Mouse (Mus musculus): ENCODE results near the gene Hmga2.

The Hmga2 gene

DNA sequence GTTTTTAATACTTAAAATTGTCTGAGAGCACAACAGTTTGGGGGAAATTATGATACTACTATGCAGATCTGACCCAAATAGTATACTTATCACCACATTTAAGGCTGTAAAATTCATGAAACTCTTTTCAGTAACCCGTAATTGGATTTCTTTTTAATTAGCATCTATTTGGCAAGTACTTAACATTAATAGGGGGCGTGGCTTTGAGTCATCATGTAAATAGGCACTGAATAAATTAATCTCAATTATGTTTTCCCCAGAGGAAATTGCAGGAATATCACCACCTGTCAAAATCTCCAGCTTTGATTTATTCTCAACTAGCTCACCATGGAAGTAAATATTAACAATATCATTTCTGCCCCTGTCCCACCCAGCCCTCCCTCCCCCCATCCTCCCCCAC is 3.7 kb downstream of the Hmga2 start:
- DNase-seq = no peak

DNA sequence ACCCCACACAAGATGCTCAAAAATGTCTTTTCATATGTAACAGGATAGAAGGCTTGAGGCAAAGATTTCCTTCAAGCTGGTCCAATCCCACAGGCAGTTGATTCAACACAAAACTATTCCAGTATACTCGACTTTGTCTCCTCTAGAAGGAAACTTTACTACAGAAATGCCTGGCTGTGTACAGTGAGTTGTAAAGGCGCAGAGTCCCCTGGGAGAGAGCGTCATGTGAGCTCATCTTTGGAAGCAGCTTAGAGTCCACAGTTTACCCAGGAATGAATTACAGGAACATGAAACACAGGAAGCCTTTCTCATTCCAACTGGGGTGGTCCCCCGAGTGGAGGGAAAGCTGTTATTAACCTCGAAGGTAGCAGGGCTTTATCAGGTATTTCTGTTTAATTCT is 11.1 kb downstream of the Hmga2 start:
- no peak for DNase-seq

DNA sequence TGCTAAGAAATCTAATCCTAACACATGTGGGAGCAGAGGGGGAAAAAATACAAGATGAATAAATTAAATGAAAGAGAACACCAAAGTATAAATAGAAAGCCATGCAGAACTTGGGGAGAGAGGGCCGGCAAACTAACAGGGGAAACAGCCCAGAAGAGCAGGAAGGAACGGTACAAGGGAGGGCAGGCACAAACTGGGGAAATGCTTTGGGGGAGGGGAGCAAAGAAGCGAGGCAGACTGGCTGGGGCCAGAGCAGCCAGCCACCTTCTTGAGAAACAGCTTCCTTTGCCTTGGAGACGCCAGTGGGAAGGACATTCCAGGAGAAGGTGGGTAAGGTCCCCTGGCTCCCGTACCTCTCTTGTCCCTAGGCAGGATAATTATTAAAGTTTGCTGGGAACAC is 14.5 kb downstream of the Hmga2 start:
- DNase-seq = no peak

- no peak for DNase-seq
These were observed 15.0 kb downstream of the Hmga2 start for GRCm38 (mm10) chr10:120461301-120461700.

DNA sequence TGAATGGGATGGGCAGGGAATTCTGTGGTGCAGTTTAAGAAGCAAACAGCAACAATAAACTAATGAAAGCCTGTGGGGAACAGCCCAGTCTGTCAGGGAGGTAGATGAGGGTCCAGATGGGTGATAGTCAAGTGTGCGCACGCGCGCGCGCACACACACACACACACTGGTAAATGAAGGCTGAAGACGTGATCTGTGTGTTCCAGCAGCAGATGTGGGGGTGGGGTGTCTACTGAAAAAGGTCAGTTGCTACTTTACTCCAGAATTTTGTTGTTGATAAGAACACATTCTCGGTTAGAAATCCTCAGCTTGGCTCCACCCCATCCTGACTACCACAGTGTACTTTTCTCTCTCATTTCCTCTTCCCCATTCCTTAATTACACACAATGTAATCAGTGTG is 17.4 kb downstream of the Hmga2 start:
- DNase-seq = no peak

- DNase-seq = no peak
These were observed 26.5 kb downstream of the Hmga2 start for GRCm38 (mm10) chr10:120449661-120450284.

GRCm38 (mm10) chr10:120446799-120447198 is 29.5 kb downstream of the Hmga2 start:
- DNase-seq = no peak

DNA sequence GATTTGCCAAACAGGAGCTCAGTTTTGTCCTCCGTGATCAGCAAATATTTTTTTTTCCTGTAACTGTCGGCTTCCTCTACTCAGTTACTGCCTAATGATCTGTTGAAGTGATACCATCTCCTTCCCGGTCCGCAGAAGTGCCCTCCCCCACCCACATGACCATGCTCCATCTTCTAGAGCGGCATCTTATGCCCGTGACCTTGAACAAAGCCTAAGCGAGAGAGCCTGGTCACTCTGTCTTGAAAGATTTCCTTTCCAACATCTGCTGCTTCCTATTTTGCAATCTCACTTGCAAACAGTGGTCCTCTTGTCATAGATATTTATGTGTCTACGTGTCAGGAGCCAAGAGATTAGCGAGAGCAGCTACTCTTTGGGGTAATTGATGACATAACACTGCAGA is 30.1 kb downstream of the Hmga2 start:
- DNase-seq = no peak

DNA sequence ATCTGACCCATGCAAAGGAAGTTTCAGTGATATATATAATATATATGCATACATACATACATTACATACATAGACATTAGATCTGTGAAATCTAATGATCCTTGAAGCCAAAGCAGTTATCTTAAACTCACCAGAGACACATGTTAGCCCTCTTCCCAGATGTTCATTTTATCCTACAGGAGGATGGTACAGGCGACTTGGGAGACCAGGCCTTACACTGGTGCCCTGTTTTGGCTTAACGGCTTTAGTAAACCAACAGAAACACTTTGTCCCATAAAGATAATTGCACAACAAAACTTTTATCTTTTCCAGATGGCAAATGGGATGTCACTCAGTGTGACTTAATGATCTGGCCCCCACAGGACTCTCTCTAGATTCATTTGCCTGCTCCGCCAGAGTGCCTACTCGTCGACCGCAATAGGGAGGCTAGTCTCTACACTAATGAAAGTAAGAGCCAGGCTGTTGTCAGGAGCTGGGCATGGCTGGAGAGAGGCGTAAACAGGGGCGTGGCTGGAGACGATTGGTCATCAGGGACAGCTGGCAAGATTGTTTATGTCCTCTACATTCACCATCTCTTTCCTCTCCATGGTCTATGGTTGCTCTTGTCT is 31.7 kb downstream of the Hmga2 start:
- no peak for DNase-seq

DNA sequence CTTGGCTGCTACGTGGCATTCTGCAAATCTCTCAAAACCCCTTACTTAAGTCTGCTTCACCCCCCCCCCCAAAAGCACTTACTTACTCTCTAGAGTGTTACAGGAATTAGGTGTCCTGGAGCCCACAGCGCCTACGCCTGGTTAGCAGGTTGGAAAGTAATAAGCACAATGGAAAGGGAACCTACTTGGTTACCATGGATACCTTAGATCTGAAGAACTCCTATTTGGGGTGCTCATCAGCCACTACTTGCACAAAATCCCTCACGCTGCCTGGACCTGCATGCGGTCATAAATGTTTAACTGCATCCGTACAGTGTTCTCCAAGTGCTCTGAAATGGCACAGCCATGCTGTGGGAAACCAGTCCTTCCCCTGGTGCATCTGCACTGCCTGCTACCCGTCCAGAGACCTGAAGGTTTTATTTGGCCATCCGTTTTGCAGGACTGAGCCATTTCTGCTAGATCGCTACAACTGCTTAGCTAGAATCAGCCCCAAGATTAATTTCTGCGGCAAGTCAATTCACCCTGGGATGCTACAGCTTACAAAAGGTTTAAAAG is 32.4 kb downstream of the Hmga2 start:
- no peak for DNase-seq

GRCm38 (mm10) chr10:120441254-120441653 is 35.0 kb downstream of the Hmga2 start:
- no peak for DNase-seq

DNA sequence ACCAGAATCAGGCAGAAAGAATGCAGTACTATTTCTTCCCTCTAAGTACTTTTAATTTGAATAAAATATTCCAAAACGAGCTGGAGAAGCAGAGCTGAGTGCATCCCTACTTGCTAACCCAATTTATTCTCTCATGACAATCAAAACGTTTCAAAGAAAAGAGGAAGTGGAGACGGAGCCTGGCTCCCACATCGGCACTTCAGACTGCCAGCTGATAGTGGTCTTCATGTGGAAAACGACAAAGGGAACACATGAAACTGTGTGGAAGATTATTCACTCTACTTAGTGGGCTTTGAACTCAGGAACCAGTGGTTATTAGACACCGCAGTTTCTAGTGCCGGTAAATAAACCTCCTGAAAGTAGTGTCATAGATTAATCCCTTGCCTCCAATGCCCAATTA is 41.8 kb downstream of the Hmga2 start:
- DNase-seq = no peak

DNA sequence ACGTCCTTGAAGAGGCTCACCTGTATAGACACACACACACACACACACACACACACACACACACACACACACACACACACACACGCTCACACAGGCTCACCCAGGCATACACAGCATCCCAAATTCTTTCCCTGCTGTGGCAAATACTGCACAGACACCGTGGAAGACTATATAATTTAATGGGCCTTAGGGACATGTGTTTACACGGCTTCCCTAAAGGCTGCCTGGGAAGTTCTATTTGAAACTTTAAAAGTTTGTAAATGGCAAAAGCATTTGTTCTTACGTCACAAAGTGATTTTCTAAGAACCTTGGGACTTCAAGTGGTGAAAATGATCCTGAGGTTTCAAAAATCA is 42.8 kb downstream of the Hmga2 start:
- no peak for DNase-seq

DNA sequence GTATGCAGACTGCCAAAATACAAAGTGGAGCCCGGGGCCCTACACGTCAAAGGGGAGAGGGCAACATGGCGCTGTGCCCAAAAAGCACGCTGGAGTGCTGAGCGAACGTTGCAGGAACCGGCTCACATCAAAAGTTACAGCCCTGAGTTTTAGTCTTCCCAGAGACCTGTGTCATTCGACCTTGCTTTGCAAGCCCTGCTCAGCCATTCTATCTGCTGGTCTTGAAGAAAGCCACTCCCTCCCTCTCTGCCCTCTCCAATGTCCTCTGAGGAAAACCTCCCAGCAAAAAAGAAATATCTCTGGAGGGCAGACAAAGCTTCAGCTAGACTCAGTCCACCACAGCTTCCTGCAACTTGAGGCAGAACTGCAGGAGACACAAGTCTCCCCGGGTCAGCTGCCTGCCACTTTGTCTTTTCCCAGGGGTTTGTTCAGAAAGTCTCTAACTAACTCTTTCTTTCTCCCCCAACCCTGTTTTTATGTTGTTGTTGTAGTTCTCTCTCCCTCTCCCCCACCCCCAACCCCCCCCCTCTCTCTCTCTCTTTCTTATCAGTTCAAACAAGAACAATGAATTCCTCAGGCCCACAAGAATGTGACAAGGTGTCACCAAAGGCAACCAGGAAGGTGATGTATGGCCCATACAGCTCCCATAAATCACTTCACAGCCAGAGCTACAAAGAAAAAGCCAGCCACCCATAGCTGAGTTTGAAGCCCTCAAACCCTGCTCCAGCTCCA is 43.4 kb downstream of the Hmga2 start:
- no peak for DNase-seq

GRCm38 (mm10) chr10:120432081-120432480 is 44.2 kb downstream of the Hmga2 start:
- DNase-seq = no peak

DNA sequence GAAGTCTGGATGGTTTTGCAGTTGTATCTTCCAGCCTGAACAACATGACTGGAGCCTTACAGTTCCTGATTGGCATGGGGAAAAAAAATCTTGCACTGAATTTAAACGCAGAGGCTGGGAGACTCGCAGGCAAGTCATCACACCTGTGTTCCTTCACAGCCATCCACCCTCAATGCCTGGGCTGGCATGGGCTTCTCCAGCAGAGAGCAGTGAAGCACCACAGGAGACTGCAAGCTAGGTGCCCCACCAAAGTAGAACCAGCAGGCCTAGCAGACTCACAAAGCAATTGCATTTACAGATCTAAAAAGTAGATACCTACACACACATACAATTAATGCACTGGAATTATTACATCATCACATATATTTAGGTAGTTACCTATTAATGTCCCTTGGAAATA is 44.8 kb downstream of the Hmga2 start:
- no peak for DNase-seq

DNA sequence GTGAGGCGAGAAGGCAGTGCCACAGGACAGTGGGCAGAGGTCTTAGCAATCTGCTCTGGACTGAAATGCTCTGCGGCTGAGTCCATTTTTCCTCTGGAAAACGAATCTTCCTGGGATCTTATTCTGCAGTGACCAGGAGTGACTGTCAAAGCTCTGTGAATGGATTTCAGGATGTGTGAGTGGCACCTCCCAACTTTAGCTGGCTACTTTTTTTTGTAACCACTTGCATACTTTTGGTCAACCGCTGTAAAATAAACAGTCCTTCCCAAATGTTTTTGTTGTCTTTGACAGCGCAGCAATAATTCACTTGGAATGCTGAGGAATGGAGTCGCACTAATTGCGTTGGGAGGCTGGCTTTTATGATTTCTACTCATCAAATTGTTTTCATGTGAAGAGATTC is 45.8 kb downstream of the Hmga2 start:
- DNase-seq = no peak

DNA sequence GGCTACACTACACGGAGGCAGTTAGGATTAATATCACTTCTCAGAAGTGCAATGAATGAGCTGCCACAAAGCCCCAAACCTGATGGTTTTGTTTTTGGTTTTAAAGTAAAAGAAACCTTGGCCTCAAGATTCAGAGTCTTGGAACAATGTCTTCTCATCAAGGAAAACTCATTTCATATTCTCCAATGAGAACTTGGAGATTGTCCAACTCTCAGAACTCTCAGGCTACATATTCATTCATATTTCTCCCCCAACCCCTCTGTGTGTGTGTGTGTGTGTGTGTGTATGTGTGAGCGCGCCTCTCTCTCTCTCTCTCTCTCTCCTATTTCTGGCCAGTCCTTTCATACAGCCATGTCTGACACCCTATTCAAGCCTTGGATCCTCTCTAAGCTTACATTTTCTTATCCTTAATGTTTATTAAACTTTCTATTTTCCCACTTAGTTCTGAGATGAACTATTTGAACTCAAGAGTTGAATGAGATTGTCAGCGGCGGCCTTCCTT is 46.5 kb downstream of the Hmga2 start:
- no peak for DNase-seq

DNA sequence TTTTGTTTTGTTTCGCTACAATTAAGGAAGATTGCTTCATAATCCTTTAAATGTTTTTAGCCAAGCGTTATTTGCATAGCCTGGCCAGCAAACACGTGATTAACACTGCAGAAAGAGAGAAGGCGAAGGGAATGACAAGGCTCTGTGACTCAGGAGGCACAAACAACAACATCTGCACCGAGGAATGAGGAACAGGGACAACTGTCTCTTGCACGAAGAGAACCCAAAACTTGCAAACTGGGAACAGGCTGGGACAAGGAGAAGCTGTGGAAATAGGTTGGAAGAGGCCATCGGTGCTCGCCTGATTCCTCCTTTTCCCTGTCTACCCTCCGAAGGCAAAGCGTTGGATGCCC is 47.1 kb downstream of the Hmga2 start:
- DNase-seq = no peak

GRCm38 (mm10) chr10:120428430-120429198 is 47.7 kb downstream of the Hmga2 start:
- peak; percentile 58 for DNase-seq

GRCm38 (mm10) chr10:120426086-120426610 is 50.1 kb downstream of the Hmga2 start:
- no peak for DNase-seq

- no peak for DNase-seq
These were observed 52.3 kb downstream of the Hmga2 start for GRCm38 (mm10) chr10:120424015-120424414.

GRCm38 (mm10) chr10:120423256-120423655 is 53.0 kb downstream of the Hmga2 start:
- no peak for DNase-seq
